Mouse (Mus musculus) bone marrow macrophage, adult 2 months (primary cell): Measurements from ENCODE around the gene Acin1. TPM values are rescaled to one million over a fixed set of nuclear protein-coding genes. Genes with fewer than 3 reads are reported as not detected.

Experiments
- H3K27ac ChIP-seq: 2 replicates; pipeline ENCODE4 v1.5.1; 2012; ENCODE audit warnings: low read depth, low read length; ENCODE audit not compliant: insufficient read depth
- H3K4me1 ChIP-seq: 2 replicates; pipeline ENCODE4 v1.6.1; 2012; ENCODE audit warnings: low read length; ENCODE audit not compliant: control insufficient read depth, insufficient read depth
- H3K4me3 ChIP-seq: 2 replicates; pipeline ENCODE4 v1.5.1; 2012; ENCODE audit warnings: mild to moderate bottlenecking, low read length, moderate library complexity; ENCODE audit not compliant: insufficient read depth
- CTCF ChIP-seq: IDR thresholded peaks from 2 replicates; pipeline ENCODE4 v1.5.1; 2012; ENCODE audit warnings: low read depth, mild to moderate bottlenecking, low read length, moderate library complexity
- POLR2A ChIP-seq: IDR thresholded peaks from 2 replicates; pipeline ENCODE4 v1.6.1; 2012; ENCODE audit warnings: mild to moderate bottlenecking, low read depth, low read length, borderline replicate concordance
- polyA plus RNA-seq: library from polyadenylated mRNA; stranded (reverse); fragments of >200 nt; gene quantifications from 2 replicates; pipeline ENCODE4 v1.2.4, GENCODE M21; 2012; ENCODE audit not compliant: missing spikeins, insufficient read depth, insufficient read length

Gene Acin1
- polyA plus RNA-seq, 1 experiment: 226 TPM

- Histone ChIP-seq H3K4me1 (peaks cover 15% of the 10 kb centered on the region), H3K4me3 (no peak overlapping the region), H3K27ac (no peak overlapping the region)
- peak; percentile 78 for TF ChIP-seq CTCF
- TF ChIP-seq POLR2A: no peak
These were observed 35.9 kb downstream of the Acin1 start for GRCm38 (mm10) chr14:54650621-54651454.

GRCm38 (mm10) chr14:54647900-54648299, 38.8 kb downstream of the Acin1 start:
- H3K4me3 ChIP-seq: no peak overlapping the region
- H3K4me1 ChIP-seq: peaks cover 9% of the 10 kb centered on the region
- H3K27ac ChIP-seq: no peak overlapping the region

GRCm38 (mm10) chr14:54646898-54647636, 39.7 kb downstream of the Acin1 start:
- Histone ChIP-seq H3K4me3 (no peak overlapping the region), H3K27ac (no peak overlapping the region), H3K4me1 (peaks cover 4% of the 10 kb centered on the region)
- TF ChIP-seq POLR2A (no peak), CTCF (no peak)

More at GRCm38 (mm10) chr14:54647900-54648299, 38.8 kb downstream of the Acin1 start:
- TF ChIP-seq POLR2A (no peak), CTCF (no peak)

GRCm38 (mm10) chr14:54646455-54646854, 40.3 kb downstream of the Acin1 start:
- TF ChIP-seq POLR2A (no peak), CTCF (no peak)
- H3K4me1 ChIP-seq: no peaks in the 10 kb centered on the region
- H3K27ac ChIP-seq: no peak overlapping the region

GRCm38 (mm10) chr14:54644294-54644693, 42.4 kb downstream of the Acin1 start:
- H3K4me1 ChIP-seq: no peaks in the 10 kb centered on the region
- TF ChIP-seq POLR2A (no peak), CTCF (no peak)

More at GRCm38 (mm10) chr14:54646455-54646854, 40.3 kb downstream of the Acin1 start:
- H3K4me3 ChIP-seq: no peak overlapping the region

GRCm38 (mm10) chr14:54643011-54643410, 43.7 kb downstream of the Acin1 start:
- H3K4me1 ChIP-seq: no peaks in the 10 kb centered on the region
- no peak overlapping the region for H3K4me3 ChIP-seq
- TF ChIP-seq POLR2A (no peak), CTCF (no peak)
- H3K27ac ChIP-seq: no peak overlapping the region

More at GRCm38 (mm10) chr14:54644294-54644693, 42.4 kb downstream of the Acin1 start:
- H3K4me3 ChIP-seq: no peak overlapping the region
- no peak overlapping the region for H3K27ac ChIP-seq

- TF ChIP-seq CTCF (no peak), POLR2A (no peak)
- H3K27ac ChIP-seq: no peak overlapping the region
- no peaks in the 10 kb centered on the region for H3K4me1 ChIP-seq
- H3K4me3 ChIP-seq: no peak overlapping the region
These were observed 44.3 kb downstream of the Acin1 start for GRCm38 (mm10) chr14:54642224-54642944.

GRCm38 (mm10) chr14:54641305-54641969, 45.3 kb downstream of the Acin1 start, which contains the start of gene Cdh24:
Cdh24 (minus strand) TSS chr14:54641364.
- Histone ChIP-seq H3K4me3 (peak within 1 kb of the TSS; percentile 73), H3K4me1 (no peaks in the 10 kb centered on the region), H3K27ac (no peak within 1 kb of the TSS)
- peak; percentile 71 for TF ChIP-seq CTCF
- TF ChIP-seq POLR2A: no peak

GRCm38 (mm10) chr14:54640946-54641304, 45.8 kb downstream of the Acin1 start, which contains the start of gene Gm17606:
Gm17606 (plus strand) TSS chr14:54640952.
- no peak within 1 kb of the TSS for H3K27ac ChIP-seq
- no peak for TF ChIP-seq CTCF
- TF ChIP-seq POLR2A: no peak
- peak within 1 kb of the TSS; percentile 73 for H3K4me3 ChIP-seq
- no peaks in the 10 kb centered on the region for H3K4me1 ChIP-seq
